Mouse (Mus musculus): Measurements from ENCODE around the gene Sgsh.
"Not testable (repeated sequence)": the region's sequence is repeated elsewhere in the genome, so short reads cannot be mapped to it uniquely, and the experiment has no call there.

The Sgsh gene

DNA sequence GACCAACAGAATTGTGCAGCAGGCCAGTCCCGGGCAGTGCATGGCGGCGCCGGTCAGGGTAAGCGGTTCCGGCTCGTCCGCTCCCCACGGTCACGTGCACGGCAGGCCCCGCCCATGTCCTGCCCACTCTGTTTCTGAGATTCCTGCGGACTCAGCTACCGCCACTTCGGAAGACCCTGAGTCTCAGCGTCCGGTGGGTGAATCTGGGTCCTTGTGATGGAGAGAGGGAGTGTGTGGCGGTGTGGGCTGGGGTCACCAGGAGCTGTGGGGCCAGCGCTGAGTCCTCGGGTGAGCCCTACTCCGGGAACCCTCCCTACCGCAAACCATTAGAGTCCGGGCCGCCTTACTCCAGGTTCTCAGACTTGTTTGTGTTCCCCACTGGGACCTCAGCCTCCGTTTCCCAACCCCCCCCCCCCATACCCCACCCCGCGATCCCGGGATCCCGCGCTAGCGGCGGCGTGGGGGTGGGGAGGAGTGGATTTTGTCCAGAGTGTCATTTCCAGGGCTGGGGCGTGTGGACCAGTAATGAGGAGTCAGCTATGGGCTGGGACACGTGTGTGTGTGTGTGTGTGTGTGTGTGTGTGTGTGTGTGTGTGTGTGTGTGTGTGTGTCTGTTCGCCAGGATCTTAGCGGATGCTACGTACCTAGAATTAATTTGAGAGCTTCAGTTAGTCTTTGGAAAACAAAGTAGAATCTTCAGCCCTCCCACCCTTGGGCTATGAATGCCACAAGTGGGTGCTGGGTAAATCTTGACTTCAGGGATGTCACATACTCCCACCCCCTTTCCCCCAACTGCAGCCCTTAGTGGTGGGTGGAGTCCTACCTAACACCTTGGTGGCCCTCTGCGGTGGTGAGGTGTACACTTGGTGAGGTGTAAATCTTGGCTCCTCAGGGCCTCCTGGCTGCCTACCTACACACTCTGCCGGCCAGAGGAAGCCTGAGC is at the start of gene Sgsh, which contains the start of gene Slc26a11:
TSS of gene Sgsh (minus strand) at position 94 of the 943 bp plus-strand sequence.
TSS of gene Slc26a11 (plus strand) at position 115 of the 943 bp plus-strand sequence.
- peak; percentile 92 for DNase-seq (ENCODE audit: low spot score)

DNA sequence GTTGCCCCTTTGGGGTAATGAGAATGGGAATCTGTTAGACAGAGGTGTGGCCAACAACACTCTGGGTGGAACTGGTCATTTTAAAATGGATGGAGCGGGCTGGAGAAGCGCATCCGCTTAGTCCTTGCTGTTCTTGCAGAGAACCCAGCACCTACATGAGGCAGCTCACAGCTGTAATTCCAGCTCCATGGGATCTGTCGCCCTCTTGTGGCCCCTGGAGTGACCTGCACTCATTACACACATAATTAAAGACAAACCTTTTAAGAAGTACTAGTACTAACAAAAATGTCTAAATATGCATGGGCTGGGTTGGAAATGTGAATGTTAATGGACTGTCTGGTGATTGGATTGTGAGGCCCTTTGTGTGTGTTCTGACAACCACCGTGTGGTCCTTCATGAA is 49.3 kb upstream of the Sgsh start:
- DNase-seq (ENCODE audit: low spot score) = peak; percentile 73

DNA sequence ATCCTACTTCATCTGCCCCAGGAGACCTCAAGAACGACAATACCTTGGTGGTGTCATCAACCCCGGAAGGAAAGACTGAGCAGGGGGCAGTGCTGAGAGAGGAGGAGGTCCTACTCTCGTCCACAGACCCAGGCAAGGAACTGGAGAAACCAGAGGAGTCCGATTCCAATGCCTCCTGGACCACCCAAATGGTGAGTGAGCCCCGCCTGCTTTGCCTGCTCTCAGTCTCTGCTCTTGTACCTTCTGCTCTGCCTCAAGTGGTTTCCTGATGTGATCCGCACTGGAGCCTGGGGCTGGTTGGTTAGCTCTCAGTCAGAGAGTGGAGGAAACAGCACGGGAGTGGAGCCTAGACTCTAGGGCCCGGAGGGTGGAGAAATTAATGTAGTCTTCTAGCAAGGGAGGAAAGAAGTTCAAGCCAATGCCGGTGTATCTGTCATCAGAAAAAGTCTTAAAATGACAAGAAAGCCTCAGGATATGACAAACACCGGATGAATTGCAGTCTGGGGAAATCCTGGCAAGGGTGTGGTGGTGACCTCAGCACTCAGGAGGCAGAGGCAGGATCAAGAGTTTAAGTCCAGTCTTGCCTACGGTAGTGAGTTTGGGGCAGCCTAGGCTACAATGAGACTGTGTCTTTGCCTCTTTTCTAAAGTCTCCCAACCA is 47.3 kb upstream of the Sgsh start:
- no peak for DNase-seq (ENCODE audit: low spot score)

DNA sequence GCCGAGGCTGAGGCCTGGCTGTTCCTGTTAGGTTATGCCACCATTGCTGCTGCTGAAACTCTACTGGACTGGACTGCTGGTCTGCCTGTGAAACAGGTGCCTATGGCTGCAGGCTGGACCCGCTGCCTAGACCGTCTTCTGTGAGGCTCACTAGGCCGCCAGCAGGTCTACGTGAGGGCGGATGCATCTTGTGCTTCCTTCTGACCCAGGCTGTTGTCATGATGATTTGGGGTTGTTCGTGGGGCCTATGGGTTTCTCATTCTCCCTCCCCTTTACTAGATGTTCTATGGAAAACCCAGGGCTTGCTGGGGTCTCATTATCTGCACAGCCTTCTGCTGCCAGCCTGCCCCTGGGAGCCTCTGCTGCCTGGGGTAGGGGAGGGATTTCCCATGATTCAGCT is 41.1 kb upstream of the Sgsh start:
- no peak for DNase-seq (ENCODE audit: low spot score)

DNA sequence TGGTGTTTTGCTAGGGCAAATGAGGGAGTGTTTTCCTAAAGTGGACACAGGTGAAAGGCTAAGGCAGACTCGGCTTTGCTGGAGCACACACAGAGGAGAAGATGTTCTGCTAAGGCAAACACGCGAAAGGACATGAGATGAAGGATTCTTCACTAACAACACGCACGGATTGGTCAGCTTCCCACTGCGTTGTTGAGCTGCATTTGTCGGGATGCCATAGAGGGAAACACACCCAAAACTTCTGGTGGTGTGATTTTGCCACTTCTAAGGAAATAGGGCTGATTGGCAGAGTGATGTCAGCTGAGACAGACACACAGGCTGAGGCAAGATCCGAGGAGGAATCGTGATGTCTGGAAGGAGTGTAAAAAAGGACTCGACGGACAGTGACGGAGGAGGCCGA is 40.6 kb upstream of the Sgsh start:
- no peak for DNase-seq (ENCODE audit: low spot score)

DNA sequence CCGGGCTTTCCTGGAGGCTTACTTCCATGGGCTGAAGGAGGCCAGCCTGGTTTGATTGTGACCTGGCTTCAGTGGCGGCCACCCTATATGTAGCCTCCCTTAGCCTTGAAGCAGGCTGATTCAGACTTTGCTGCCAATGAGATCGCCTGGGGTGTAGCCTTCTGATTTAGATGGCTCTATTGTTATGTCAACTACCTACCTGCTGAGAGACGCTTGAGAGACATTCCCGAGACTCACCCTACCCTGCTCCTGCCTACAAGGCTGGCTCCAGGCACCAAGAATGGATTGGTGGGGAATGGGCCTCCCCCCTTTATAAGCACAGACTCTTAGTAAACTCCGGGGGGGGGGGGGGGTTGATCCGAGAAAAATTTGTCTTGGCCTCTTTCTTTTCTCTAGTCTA is 40.1 kb upstream of the Sgsh start:
- no peak for DNase-seq (ENCODE audit: low spot score)

DNA sequence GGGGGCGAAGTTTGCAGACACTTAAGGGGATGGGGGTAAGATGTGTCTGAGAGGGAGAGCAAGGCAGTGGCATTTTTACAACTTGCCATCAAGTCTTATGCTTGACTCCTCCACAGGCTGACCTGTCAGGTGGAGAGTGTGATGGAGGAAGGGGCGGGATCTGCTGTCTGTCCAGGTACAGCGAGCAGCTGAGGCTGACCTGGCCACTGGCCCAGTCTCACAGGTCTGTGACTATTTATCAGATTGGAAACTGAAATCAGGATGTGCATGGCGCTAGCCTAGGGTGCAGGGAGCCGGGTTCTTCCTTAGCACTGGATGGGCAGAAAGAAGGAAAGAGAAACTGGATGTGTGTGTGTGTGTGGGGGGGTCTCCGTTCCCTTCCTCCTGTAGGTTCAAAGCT is 38.9 kb upstream of the Sgsh start:
- DNase-seq (ENCODE audit: low spot score) = no peak

DNA sequence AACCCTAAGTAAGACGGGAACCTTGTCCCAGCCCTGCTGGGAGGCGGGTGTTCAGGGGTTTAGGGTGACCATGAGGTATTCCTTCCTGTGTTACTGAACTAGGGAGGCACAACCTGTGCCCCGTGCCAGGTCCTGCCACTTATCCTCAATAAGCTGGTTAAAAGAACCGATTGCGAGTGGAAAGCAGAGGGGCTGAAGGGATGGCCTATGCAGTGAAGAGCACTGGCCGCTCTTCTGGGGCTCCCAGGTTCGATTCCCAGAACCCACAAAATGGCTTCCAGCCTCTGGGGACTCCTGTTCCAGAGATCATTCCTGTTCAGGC is 38.1 kb upstream of the Sgsh start:
- no peak for DNase-seq (ENCODE audit: low spot score)

DNA sequence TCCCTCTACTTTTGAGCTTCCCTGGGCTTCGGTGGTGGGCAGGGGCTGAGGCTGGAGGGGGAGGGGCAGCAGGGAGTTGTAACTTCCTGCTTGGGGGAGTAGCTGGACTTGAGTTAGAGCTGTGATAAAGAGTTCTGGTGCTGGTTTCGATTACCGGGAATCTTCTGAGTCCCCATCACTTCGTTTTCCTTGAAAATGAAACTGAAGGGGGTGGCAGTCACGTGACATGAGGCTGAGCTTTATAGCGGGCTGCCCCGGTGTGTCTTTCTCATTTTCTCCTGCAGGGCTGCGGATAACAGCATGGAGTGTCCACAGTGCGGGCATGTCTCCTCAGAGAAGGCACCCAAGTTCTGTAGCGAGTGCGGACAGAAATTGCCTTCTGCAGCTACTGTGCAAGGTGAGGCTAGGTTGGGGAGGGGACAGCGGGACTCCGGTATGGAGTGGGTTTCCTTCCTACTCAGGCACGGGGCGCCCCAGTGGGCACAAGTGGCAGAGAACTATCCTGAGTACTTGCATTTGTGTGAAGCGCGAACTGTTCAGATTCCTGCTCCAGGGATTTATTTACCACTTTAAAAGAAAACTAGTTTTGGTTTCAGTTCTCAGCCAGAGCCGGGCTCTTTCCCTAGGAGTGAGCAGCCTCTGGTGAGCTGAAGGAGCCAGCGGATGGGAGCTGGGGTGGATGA is 37.6 kb upstream of the Sgsh start, which contains the start of gene Rnf213:
TSS of gene Rnf213 (plus strand) at position 301 of the 683 bp plus-strand sequence.
- DNase-seq (ENCODE audit: low spot score) = peak; percentile 73

DNA sequence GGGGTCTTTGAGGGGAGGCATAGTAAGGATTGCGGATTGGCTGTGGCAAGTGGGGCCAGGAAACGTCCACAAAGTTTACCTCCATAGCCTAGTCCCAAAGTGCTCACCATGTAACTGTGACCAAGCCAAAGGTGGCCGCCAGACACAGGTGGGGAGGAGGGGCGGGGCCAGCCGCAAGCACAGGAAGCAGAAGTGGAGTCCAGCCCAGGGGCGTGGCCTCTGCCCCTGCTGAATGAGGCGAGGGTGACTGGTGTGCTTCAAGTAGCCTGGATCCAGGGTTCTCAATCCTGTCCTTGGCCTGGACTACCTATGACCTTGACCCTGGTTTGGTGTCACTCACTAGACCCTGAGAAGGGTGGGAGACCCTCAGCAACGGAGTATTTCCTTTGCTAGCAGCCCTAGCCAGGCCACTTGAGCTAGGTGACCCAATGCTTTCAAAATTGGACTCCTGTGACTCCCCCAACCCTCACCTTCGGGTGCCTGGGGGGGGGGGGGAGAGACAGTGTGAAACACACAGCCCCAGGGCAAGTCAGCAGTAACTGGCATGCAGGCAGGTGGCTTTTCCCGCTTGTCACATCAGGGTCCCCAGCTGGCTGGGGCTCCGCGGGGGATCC is 36.8 kb upstream of the Sgsh start:
- DNase-seq (ENCODE audit: low spot score) = peak; percentile 42

DNA sequence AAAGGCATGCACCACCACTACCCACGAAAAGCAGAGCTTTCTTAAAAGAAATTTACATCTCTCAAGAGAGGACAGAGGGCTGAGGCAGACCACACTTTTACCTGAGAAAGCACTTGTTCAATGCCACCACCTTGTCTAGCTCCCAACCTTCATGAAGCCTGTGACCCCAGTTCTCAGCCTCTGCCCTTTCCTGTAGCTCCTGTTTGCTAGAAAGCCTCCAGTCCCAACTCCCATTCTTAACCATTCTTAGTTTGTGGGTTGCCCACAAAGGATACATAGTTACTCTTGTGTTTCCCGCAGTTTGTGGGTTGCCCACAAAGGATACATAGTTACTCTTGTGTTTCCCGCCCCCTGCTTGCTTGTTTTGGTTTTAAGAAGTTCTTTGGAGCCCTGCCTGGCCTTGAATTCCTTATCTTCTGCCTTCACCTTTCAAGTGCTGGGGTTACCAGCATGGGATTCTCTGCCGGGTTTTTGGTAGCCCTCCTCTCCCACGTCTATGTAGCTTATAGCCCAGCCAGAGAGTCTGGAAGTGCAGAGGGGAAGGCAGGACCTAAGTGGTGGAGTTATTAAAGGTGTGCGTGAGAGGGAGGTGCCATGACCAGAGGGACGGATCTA is 36.2 kb upstream of the Sgsh start:
- no peak for DNase-seq (ENCODE audit: low spot score)

DNA sequence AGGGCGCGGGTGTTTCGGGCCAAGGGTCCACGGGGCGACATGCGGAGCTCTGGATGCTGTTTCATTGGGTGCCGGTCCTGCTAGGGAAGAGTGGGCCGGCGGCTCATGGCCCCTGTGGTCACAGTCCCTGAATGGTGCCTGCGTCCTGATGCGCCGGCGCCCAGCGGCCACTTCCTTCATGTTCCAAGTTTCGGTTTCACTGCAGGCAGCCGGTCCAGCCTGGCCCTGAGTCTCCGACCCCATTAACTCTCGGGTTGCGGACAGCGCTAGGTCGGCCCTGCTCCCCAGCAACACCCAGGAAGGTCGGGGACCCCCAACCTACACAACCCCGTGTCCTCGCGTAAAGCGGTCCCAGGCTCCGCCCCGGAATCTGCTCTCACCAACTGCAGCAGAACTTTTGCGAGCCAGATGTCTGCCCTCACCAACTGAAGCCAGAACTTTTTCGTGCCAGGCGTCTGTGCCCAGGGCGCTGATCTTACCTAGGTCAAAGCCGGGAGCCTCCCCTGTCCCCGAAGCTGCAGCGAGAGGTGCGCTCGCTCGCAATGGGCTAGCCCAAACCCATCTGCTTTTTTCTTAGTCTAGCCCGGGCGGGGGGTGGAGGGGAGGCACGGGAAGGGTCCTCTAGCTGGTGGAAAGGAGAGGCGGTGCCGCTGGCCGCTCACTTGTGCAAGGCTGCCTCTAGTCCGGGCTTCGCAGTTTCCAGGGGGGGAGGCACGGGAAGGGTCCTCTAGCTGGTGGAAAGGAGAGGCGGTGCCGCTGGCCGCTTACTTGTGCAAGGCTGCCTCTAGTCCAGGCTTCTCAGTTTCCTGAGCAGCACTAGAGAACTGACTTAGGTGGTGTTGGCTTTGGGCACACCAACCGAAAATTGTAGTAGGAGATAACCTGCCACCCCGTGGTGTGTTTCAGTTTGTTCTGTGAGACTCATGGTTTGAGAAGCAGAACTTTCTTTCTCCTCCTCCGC is 35.2 kb upstream of the Sgsh start:
- DNase-seq (ENCODE audit: low spot score) = peak; percentile 53

DNA sequence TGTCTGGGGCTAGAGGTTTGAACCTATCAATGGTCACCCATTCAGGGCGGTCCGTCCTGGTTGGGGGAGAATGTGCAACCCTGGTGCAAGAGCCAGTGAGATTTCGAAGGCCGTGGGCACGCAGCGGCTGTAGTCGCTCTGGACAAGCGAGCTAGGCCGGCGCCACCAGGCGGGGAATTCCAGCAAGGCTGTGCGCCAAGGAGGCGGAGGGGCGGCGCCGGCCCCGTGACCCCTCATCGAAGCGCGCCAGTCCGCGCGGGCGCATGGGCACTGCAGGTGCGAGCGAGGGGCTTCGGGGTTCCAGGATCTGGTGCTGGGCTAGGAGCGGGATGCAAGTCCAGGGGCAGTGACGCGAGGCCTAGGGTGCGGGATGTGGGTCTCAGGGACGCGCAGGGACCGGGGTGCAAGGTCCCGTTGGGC is 34.5 kb upstream of the Sgsh start:
- DNase-seq (ENCODE audit: low spot score) = peak; percentile 88

DNA sequence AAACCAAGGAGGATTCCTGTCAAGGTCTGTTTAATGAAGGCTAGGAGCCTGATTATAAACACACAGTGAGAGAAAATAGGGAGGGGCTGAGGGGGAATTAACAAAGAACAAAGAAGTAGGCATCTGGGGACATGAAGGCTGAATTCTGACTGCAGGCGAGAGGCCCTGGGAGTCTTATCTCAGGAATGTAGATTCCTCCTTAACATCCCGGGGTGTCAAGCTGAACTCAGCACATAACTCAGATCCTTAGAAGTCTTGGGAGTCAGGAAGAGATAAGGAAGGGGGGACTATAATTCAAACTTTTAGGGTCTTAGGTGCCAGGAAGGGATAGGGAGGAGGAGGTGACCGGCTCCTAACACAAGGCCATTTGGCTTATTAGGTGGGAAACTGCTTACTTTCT is 31.9 kb upstream of the Sgsh start:
- DNase-seq (ENCODE audit: low spot score) = not testable (repeated sequence)

DNA sequence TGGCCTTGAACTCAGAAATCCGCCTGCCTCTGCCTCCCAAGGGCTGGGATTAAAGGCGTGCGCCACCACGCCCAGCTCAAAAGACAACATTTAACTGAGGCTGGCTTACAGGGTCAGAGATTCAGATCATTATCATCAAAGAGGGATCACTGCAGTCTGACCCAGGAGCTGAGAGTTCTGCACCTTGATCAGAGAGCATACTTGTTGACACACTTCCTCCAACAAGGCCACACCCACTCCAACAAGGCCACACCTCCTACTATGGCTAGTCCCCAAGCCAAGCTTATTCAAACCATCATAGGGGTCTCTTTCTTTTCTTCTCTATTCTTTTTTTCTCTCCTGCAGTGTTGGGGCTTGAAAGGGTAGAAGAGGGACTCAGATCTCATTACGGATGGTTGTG is 31.0 kb upstream of the Sgsh start:
- no peak for DNase-seq (ENCODE audit: low spot score)

DNA sequence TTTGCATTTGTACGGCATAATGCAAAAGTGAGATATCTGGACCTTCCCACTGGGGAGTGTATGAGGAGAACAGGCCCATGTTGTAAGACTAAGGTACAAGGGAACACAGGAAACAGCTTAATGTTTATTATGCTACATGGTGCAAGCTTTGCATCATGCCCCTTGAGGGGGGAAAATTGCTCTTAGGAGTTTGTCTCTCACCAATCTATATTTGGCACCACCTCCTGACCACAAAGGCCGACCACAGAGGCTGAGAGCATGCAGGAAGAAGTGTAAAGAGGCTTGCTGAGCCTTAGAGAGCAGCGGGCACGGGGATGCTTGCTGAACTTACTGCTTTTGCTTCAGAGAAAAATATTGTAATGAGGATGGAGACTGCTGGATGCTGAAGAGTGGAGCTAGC is 29.6 kb upstream of the Sgsh start:
- no peak for DNase-seq (ENCODE audit: low spot score)

DNA sequence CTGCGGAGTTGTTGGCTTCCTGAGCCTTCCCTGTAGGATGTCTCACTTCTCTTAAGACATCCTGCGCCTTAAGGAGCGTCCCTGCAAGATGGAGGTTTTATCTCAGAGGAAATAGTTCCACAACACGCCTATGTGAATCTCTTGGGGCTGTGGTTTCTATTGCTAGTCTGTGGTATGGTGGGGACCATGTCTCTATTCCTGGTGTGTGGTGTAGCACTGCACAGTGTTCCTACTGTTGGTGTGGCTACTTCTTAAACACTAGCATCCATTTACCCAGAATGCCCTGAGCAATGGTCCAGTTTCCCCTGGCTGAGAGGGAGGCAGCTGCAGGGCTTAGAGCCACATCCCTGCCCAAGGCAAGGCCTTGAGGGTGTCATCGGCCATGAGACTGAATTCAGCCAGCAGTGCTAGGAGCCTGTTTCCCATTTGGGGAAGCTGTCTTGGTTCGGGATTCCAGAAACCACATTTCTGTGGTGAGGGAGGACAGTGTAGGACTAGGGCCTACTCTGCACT is 27.1 kb upstream of the Sgsh start:
- no peak for DNase-seq (ENCODE audit: low spot score)

DNA sequence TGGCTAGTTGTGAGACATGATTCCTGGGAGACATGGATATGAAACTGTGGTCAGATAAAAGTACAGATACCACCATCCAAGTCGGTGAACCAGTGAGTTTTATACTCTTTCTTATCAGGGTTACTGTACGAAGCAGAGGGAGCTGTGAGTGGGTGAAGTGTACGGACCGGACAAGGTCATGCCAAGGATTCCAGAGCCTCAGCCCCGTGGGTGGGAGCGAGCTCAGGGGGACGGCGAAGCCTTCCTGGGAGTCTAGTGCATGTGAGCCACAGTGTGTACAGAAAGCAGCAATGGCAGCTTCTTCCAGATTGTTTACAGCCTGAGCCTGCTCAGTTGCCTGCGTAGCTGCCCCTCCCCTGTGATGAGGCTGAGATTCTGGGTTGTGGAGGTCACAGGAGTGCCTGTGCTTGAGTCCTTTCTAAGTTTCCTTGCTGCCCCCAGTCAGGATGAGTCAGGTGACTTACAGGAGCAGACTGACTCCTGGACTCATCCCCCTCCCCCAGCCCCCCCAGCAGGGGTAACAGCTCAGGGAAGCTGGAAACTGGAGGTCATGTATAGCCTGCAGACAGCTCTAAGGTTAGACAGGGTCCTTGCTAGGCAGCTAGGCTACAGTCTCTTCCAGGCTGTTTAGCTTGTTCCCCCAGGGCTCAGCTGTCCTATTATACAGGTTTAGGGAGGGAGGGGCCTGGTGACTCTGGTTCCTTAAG is 26.4 kb upstream of the Sgsh start:
- no peak for DNase-seq (ENCODE audit: low spot score)

DNA sequence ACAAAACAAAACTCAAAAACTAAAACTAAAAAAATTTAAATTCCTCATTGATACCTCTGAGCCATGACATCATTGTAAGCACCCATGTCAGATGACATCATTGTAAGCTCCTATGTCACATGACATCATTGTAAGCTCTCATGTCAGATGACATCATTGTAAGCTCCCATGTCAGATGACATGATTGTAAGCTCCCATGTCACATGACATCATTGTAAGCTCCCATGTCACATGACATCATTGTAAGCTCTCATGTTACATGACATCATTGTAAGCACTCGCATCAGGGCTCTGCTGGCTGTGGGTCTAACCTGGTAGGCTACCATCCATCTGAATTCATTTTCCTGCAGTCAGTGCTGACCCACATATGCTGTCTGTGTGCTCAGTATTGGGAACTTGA is 23.2 kb upstream of the Sgsh start:
- no peak for DNase-seq (ENCODE audit: low spot score)

DNA sequence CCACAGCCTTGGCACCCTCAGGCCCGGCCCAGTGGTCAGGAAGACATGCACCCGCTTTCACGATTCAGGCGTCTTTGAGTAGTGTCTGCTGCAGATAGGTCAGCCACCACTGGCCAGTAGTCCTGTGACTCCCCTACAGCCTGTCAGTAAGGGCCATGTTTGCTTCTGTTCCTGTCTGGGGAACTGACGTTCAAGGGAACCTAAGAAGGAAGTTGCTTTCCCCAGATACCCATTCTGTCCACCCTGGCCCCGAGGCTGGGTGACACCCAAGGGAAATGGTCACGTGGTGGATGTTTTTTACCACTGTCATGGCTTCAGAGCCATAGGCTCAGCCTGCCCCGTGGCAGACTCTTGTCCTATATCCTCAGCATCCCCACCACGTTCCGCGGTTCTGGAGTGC is 22.0 kb upstream of the Sgsh start:
- no peak for DNase-seq (ENCODE audit: low spot score)
